15 mouse cellular contexts compared by ENCODE assay signal in the genomic region with DNA sequence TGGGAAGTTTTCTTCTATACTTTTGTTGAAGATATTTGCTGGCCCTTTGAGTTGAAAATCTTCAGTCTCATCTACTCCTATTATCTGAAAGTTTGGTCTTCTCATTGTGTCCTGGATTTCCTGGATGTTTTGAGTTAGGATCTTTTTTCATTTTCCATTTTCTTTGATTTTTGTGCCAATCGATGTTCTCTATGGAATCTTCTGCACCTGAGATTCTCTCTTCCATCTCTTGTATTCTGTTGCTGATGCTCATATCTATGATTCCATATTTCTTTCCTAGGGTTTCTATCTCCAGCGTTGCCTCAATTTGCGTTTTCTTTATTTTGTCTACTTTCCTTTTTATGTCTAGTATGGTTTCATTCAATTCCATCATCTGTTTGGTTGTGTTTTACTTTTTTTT. TPM values are rescaled to one million over a fixed set of nuclear protein-coding genes. Genes with fewer than 3 reads are reported as not detected.
"Had no signal": no experiment of that assay in that cellular context is flagged by ENCODE, and none has a peak within 500 bp of the region (broad histone marks: within the 10 kb centered on the region; RNA-seq: fewer than 3 reads in every experiment).

No protein-coding gene starts in this region.

RNA-seq across cellular contexts. Expression of gene Vmn2r91, which starts 17.4 kb away (rescaled TPM):
- polyA plus RNA-seq: liver, embryonic 13.5 days; liver, embryonic 15.5 days; liver, postnatal 0 days; lung, adult 2 months; lung, embryonic 16.5 days; midbrain, embryonic 10.5 days; midbrain, embryonic 13.5 days; midbrain, embryonic 16.5 days; myocyte; neural tube, embryonic 12.5 days; neural tube, embryonic 14.5 days; small intestine, adult 2 months; stomach, embryonic 14.5 days; stomach, embryonic 16.5 days; urinary bladder, adult 2 months had no signal

RNA-seq across cellular contexts. Expression of gene Vmn2r92, which starts 49.4 kb away (rescaled TPM):
- polyA plus RNA-seq: liver, embryonic 13.5 days; liver, embryonic 15.5 days; liver, postnatal 0 days; lung, adult 2 months; lung, embryonic 16.5 days; midbrain, embryonic 10.5 days; midbrain, embryonic 13.5 days; midbrain, embryonic 16.5 days; myocyte; neural tube, embryonic 12.5 days; neural tube, embryonic 14.5 days; small intestine, adult 2 months; stomach, embryonic 14.5 days; stomach, embryonic 16.5 days; urinary bladder, adult 2 months had no signal

RNA-seq across cellular contexts. Expression of gene Vmn2r124, which starts 53.0 kb away (rescaled TPM):
- polyA plus RNA-seq: liver, embryonic 13.5 days; liver, embryonic 15.5 days; liver, postnatal 0 days; lung, adult 2 months; lung, embryonic 16.5 days; midbrain, embryonic 10.5 days; midbrain, embryonic 13.5 days; midbrain, embryonic 16.5 days; myocyte; neural tube, embryonic 12.5 days; neural tube, embryonic 14.5 days; small intestine, adult 2 months; stomach, embryonic 14.5 days; stomach, embryonic 16.5 days; urinary bladder, adult 2 months had no signal
